Mouse (Mus musculus): ENCODE results near the gene Gm49405.

Gm49405 gene

DNA sequence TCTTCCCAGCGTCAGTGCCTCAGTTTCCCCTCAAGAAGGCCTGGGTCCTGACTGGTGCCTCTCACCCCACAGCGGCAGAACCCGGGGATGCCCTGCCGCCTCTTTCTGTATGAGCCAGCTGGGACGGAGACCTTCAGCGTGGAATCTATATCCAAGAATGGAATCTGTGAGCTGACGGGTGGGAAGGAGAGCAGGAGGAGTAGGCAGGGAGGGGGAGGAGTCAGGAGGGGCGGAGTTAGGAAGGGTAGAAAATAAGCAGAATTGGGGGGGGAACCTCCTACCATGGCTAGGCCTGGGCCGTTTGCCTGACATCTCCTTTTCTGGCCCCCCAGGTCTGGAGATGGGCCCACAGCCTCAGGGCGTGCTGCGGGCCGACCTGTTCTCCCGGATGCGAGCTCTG lies 12.4 kb upstream of the Gm49405 start:
- no peak for DNase-seq

DNA sequence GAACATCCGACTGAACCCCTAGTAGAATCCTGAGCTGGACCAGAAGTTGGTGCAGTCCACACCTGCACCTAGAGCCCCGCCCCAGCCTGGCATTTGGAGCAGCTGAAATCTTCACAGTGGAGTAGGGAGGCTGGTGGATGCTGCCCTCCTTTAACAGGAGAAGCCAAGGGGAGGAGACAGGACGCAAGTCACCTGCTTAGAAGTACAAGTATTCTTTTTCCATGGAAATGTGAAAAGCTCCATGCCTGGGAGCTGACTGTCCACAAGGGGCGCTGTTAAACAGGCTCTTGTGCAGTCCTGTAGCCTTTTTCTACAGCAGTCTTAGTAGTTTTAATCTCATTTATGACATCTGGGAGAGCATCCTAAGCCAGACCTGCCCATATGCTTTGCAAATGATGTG lies 11.7 kb upstream of the Gm49405 start:
- no peak for DNase-seq

DNA sequence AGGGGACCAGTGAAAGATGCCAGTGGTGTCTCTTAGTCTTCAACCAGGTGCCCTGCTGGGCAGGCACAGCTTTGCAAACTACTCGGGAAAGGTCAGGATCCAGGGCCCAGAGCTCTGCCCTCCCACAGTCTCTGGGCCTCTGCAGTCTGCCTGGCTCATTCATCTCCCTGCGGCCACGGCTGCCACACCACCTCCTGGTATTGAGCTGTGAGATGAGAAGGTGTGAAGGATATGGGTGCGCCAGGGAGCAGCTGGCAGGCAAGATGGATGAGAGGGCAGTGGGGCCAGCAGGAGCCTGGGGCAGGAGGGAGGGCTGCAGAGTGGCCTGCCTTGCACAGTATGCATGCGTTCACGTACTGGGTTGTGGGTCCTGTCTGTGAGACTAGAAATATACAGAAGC lies 9.6 kb upstream of the Gm49405 start:
- no peak for DNase-seq

DNA sequence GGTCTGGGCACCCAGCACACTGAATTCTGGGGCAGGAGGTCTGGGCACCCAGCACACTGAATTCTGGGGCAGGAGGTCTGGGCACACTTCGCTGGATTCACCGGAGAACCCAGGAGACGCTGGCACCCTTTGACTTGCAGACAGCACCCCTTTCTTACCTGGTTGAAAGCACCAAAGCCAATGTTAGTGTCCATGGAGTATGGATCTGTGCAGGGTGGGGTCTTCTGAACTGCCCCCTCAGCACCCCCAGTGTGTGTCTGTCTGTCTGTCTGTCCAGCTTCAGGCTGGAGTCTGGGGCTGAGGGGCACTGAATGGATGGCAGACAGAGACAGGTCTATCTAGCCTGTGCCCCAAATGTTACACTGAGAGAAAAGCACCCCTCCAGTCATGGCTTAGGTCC lies 8.9 kb upstream of the Gm49405 start:
- DNase-seq: no peak

DNA sequence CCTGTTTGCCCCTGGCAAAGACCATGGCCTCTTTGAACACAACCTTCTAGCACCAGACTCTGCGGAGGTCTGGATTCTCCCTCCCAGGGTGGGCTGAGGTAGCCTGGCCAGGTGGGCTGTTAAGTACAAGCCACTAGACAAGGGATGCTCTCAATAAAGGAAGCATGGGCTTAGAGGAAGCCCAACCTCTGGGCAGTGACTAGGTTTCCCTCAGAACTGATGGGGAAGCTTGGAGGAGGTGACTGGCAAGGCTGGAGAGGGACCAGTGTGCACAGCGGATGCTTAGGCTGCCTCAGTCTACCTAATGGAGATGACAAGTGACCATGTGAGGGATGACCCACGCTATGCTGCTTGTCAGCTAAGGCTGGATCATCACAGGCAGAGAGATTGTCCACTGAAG lies 8.5 kb upstream of the Gm49405 start:
- DNase-seq: no peak

DNA sequence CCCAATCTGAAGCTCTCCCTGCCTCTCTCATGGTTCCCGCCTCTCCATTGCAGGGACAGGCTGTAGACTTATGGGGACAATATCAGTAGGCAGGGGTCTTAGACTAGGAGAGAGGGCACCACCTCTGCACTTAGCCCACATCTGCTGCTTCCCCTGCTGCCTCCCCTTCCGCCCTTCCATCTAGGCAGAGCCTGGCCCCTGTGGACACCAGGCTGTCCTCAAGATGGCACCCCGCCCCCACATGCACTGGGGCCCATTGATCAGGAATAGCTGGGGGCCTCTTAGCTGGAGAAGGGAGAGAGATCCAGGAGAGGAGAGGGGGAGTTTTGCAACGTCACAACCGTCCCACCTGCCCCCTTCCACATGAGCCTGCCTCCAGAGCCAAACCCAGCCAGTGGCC lies 8.0 kb upstream of the Gm49405 start, which contains the start of gene Tbx10:
Tbx10 (plus strand) TSS at position 337 of the 400 bp plus-strand sequence.
- DNase-seq: no peak

DNA sequence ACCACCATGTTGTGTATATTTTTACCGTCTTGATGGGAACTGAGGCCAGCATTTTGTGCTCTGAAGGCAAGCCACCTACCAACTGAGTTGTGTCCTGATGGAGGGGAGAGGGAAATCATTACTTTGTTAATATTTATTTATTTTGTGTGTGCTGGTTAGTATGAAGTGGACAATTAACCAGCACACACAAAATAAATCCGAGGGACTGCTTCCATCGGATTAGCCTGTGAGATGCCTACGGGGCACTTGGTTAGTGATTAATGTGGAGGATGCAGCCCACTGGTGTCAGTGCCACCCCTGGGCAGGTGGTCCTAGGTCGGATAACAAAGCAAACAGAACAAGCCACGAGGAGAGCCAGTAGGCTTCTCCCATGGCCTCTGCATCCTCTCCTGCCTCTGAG lies 5.5 kb upstream of the Gm49405 start:
- no peak for DNase-seq

DNA sequence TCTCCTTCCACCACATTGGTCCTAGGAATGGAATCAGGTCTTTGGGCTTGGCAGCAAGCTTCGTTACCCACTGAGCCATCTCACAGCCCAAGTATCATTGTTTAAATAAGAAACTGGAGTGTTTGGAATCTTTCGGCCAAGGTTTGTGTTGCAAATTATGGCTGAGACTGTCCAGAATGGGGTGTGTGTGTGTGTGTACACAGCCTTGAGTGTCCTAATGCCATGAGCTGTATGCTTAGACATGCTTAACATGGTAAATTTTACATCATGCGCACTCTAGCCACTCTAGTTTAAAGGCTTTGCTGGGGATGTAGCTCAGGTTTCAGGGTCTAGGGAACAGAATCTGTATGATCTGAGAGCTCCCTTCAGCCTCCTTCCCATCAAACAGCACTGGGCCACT lies 4.9 kb upstream of the Gm49405 start:
- no peak for DNase-seq

DNA sequence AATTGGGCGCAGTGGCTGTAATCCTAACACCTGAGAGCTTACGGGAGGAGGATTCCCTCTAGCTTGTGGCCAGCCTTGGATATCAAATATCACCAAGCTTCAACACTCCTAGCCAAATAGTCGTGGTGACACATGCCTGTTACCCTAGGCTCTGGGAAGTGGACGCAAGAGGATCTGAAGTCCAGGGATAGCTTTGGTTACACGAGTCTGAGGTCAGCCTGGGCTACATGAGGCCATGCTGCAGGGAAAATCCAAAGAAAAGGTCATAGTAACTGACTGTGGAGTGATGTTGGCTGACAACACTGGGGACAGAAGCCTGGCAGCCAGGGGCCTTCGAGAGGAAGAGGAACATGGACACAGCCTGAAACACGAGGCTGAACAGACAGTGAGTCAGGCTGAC lies 4.3 kb upstream of the Gm49405 start:
- no peak for DNase-seq

DNA sequence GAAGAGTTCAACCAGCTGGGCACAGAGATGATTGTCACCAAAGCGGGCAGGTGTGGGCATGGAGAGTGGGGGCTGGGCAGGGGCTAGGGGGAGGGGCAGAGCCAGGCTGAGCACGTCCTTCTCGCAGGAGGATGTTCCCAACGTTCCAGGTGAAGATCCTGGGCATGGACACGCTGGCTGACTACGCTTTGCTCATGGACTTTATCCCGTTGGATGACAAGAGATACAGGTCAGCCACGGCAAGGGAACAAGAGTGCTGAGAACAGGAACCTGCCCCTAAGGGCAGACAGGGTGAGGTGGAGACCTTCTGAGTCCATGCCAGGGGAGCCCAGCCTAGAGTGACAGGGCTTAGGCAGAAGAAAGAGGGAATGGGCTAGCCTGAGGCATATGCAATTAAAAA lies 3.7 kb upstream of the Gm49405 start:
- no peak for DNase-seq

DNA sequence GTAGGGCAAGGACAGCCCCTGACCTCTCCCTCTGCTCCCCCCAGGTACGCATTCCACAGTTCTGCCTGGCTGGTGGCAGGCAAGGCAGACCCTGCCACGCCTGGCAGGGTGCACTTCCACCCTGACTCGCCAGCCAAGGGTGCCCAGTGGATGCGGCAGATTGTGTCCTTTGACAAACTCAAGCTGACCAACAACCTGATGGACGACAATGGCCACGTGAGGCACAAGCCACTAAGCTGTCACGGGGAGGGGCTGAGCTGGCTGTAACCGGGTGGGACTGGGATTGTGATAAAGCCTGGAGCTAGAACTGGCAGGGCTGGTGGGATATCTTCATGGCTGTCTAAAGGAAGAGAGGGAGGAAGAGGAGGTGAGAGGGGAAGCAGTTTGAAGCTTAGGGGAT lies 3.2 kb upstream of the Gm49405 start:
- DNase-seq: no peak

DNA sequence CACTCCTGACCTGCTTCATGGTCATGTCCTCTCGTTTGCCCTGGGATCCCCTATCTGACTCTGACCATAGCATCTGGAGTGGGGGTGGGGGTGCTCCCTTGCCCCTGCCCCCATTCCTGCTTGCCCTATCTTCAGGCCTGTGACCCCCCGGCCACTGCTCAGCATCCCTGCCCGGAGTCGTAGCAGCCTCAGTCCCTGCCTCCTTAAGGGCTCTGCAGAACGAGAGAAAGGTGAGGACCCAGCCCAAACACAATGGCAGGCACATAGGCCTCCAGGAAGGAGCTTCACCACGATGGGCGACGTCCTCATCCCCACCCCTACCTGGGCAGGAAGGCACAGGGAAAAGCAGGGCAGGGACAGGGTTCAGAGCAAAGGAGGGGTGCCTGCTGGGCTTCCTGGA lies 2.1 kb upstream of the Gm49405 start:
- DNase-seq: no peak

DNA sequence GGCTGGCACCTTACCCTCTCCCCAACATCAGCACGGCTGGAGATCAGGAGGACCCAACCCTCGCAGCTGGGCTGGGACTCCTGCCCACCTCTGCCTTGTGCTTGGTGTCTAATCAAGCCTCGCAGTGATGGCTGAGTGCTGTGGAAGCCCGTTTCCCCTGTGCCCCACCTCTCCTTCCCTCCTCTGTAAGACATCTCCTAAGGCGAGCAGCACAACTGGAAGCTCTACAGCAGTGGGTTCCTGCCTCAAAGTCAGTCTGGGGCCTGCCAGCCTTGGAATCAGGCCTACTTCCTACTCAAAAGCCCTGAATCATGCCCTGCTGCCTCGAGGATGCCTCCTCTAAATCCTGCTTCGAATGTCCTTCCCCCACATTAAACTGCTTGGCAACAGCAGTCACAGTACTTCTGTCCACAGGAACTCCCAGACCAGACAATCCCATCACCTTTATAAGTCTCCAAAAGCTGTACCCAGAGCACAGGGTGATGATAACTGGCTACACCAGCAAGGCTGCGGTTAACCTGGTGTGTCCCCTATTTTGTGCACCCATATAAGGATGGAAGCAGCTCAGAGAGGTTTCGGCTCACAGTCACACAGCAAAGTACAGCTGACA lies 1.2 kb upstream of the Gm49405 start:
- no peak for DNase-seq

DNA sequence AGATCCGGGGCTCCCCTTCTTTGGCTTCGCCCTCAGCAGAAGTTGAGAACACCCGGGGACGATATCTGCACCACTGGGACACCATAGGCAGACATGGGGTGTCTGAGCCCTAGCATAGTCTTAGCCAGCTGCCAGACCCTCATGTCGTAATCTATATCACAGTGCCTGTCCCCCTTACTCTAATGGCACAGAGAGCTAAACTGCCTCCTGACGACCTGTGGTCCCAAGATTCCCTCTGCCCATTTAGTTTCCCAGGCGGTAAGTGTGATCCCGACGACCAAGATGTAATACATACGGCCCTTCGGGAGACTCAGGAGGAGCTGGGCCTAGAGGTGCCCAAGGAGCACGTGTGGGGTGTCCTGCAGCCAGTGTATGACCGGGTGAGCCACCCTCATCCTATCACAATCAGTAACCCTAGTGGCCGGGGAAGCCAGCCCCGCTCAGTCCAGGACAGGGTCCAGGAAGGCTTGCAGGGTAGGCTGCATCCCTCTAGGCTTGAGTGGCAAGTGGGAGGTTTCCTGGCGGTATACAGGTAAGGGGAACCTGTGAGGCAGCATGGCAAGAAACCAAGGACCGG lies 611 bp downstream of the Gm49405 start:
- DNase-seq: peak in 1 of 2 experiments; percentile 26

DNA sequence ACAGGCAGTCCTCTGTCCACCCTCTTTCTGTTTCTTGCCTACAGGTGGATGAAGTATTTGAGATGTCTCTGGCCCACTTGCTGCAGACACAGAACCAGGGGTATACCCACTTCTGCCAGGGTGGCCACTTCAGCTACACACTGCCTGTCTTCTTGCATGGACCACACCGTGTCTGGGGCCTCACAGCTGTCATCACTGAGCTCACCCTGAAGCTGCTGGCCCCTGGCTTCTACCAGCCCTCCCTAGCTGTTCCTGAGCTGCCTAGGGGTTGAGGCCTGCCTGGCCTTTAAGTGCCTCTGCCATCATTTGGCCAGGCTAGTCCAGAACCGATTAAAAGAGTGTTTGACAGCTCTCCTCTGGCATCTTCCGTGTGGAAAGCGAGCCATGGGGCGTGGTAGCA lies 1.3 kb downstream of the Gm49405 start:
- no peak for DNase-seq

DNA sequence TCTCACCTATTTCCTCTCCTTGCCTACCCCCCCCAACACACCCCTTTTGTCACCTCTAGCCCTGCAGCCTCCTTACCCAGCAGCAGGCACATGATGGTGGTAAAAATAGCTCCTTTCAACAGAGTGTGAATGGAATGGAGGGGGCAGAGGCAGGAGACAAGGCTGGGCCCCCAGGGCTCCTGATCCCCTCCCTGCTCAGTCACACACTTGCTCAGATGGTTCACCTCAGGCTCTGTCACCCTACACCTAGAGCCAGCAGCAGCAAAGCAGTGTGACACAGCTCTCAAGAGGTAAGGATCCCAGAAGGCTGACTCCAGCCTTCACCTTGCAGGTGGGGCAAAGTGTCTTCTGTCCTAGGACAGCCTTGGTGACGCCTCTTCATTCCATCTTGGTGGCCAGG lies 2.7 kb downstream of the Gm49405 start, which contains the start of gene Doc2g:
Doc2g (plus strand) TSS at position 202 of the 400 bp plus-strand sequence.
- DNase-seq: no peak

DNA sequence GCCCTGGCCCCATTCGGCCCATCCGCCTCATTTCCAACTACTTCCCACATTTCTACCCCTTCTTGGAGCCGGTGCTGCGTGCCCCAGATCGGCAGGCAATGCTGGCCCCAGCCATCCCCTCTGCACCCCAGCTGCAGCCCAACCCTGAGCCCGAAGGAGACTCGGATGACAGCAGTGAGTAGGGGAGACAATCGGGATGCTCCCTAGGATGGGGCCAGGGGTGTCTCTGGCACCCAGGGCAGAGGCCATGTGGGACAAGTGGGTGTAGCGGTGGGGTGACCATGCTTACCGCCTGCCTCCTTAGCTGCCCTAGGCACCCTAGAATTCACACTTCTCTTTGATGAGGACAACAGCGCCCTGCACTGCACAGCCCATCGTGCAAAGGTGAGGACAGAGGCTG lies 3.2 kb downstream of the Gm49405 start:
- no peak for DNase-seq

DNA sequence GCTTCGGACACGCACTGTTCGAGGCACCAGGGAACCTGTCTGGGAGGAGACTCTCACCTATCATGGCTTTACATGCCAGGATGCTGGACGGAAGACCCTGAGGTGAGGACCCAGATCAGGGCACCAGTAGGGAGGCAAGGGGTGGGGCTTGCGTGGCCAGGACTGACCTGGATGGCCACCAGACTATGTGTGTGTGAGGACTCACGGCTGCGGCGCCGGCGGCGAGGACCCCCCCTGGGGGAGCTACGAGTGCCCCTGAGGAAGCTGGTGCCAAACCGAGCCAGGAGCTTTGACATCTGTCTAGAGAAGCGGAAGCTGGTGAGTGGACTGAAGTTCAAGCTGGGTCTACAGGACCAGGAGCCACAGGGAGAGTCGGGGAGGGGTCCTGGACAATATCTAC lies 3.9 kb downstream of the Gm49405 start:
- peak in 1 of 2 experiments; percentile 12 for DNase-seq

DNA sequence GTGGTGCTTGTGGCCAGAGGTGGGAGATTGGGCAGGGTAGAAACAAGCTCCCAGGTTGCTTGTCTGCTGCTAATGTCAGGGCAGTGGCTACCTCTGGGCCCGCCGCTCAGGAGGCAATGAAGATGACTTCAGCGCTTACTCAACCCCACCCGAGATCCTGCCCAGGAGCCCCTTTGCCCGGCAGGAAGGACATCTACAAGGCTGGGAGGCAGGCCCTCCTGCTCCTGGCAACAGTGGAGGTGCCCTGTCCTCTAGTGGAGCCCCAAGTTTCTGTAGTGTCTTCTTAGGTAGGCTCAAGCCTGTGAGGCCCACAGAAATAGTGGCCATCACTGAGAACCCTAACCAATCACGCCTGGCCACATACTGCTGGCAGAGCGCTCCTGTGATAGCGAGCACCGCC lies 4.7 kb downstream of the Gm49405 start:
- DNase-seq: no peak

DNA sequence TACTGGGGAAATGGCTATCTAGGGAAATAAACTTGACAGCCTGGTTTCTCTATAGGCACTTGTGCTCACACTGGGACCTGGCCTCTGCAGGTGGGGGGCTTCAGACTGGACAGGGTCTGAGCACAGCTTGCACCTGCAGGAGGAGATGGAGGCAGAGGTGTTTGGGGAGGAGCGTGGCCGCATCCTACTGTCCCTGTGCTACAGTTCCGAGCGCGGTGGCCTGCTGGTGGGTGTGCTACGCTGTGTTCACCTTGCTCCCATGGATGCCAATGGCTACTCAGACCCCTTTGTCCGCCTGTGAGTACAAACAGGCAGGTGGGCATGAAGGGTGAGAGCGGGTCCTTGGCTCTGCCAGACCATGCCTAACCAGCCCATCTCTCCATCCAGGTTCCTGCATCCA lies 5.5 kb downstream of the Gm49405 start:
- no peak for DNase-seq

DNA sequence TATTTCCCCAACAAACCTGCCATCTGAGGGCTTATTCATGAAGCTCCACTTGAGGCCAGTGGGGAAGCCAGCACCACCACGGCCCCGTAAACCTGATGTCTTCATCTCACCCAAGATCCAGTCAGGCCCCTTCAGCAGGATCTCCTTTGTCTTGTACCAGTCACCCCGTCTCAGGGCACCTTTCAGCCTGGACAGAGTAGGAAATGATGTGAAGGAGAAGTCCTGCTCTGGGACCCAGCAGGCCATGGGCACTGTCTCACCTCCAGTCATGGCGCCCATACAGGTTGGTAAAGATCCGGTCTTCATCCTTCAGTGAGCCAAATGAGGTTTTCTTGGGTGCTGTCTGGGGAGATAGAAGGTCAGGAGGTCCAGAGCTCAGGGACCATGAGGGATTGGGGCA lies 10.7 kb downstream of the Gm49405 start:
- peak in 1 of 2 experiments; percentile 10 for DNase-seq

DNA sequence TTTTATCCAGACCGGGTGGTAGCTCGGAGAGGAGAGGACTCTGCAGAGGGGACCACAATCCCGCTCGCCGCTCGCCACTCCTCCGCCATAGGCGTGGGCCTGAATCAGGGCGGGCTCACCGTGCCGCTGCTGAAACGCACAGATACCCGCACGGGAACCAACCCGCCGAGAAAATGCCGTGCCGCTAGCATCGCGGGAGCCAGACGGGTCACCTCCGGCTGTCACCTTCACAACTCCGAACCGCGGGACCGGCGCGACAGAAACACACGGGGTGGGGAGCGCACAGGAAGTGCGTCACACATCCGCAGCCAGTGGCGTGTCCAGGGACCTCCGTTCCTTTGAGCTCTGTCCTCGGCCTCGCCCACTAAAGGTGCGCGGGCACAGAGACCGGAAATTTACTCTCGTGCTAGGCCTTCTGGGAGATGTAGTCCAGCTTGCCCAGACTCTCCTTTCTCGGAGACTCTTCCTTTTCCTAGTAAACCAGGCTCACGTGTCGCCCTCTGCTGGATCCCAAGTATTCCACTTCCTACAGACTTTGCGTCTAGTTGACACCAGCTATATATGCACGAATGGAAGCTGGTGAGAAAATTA lies 12.1 kb downstream of the Gm49405 start, which contains the start of gene Ndufv1:
Ndufv1 (minus strand) TSS at position 375 of the 591 bp plus-strand sequence.
- peak; percentile 96 to 98 for DNase-seq

DNA sequence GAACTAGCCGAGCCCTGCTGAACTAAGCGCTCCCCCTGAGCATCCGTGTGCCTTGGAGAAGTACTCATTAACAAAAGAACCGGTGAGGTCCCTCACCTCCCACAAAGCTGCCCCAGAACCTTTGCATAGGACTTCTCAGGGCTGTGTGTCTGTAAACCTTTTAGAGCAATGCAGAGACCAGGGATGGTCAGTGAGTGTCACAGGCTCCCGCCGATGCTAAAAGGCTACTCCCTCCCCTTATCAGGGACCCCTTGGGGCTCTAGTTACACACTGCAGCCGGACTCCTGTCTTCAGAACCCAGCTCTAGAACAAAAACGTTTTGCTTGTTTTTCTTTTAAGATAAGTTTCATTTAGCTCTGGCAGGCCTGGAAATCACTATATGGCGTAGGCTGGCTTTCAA lies 12.6 kb downstream of the Gm49405 start:
- no peak for DNase-seq

DNA sequence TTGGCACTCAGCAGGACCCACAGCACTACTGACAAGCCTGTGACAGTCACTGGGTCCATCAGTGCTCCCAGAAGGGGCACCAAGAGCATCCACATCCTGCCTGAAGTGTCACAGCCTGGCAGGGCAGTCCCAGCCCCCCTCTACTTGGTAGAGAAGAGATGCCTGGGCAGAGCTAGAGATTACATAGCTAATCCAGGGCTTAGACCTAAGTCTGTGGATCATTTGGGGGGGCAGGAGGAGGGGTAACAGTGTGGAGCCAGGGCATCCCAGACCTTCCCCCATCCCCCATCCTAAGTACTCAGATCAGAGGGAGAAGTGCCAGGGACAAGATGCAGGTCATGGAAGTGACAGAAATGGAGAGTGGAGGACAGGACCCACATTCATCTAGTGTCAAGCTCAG lies 14.4 kb downstream of the Gm49405 start:
- no peak for DNase-seq

DNA sequence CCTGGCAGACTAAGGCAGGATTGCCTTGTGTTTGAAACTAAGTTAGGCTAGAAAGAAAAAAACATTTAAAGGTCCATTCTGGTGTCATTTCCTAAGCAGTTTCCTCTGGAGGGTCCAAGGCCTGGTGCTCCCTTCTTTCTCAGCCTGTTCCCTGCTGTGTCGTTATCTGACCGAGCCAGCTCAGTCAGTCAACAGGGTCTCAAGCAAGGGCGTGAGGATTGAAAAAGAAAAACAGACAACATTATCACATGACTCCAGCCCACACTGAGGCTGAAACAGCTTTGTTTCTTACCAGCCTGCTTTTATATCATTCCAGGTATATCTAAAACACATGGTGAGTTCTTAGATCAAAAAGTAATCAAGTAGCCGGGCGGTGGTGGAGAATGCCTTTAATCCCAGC lies 15.2 kb downstream of the Gm49405 start:
- no peak for DNase-seq
